Mouse (Mus musculus): ENCODE measurements at regions not wholly inside any gene's neighbourhood (a gene's known extent, or its start where the extent isn't known, plus 50 kb on each side); places are given as distances from the start of the nearest gene placed in this dataset.

DNA sequence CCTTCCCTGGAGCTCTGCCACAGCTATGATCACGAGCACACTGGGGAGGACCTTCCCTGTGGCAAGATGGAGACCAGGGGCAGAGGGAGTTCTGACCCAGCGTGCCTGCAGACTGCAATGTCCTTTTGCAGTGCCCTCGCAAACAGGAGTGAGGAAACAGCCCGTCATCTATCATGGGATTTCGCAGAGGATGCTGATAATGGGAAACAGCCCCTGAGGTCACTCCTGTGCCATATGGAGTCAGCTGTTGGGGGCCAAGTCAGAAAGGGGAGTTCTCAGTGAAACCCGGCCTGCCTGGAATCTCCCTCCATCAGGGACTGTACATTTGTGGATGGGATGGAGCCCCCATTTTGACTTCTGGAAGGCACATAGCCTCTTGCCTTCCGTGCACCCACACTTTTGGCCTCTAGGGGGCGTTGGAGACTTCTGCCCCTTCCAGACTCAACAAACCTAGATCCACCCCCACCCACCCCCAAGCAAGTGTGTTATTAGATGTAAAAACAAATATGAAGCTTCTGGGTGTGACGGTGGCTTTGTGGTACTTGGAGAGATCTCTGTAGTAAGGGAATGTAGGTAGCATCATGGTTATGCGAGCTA is 98.1 kb downstream of the Kdr start:
- WGBS: 71% methylated on average over 10 of the region's 10 CpGs
- ATAC-seq (ENCODE audit: low FRiP score): no peak
- Histone ChIP-seq H3K27me3 (replicated peaks) (no peaks in the 10 kb centered on the region), H3K4me2 (no peak overlapping the region), H3K9ac (replicated peaks) (no peak overlapping the region), H3K4me3 (replicated peaks) (no peak overlapping the region), H3K4me1 (no peaks in the 10 kb centered on the region), H3K27ac (replicated peaks) (no peak overlapping the region), H3K36me3 (no peaks in the 10 kb centered on the region), H3K9me3 (replicated peaks) (no peaks in the 10 kb centered on the region; the same call in 1 of the 2 replicates)

DNA sequence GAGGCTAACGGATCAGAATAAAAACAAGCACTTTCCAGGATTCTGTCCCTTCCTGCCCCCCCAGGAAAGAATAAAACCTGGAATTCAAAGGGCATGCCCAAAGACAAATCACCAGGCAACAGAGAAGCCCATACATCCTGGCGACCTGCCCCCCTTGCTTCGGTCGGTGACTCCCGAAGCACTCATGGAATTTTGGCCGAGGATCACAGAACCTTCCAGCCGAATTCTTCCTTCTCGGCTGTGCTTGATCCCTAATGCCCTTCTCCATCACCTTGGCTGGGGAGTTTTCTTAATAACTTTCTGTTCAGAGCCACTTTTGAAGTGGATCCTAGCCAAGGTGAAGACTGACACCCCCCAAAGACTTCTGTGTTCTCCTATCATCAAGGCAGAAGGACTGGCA is 99.9 kb downstream of the Kdr start:
- H3K36me3 ChIP-seq: no peaks in the 10 kb centered on the region
- WGBS: 84% methylated on average over 8 of the region's 8 CpGs
- no peak overlapping the region for H3K4me3 ChIP-seq (replicated peaks)
- H3K4me2 ChIP-seq: no peak overlapping the region
- no peaks in the 10 kb centered on the region for H3K4me1 ChIP-seq
- H3K9ac ChIP-seq (replicated peaks): no peak overlapping the region
- H3K27ac ChIP-seq (replicated peaks): no peak overlapping the region
- no peaks in the 10 kb centered on the region; the same call in 1 of the 2 replicates for H3K9me3 ChIP-seq (replicated peaks)
- no peaks in the 10 kb centered on the region for H3K27me3 ChIP-seq (replicated peaks)
- ATAC-seq (ENCODE audit: low FRiP score): no peak

DNA sequence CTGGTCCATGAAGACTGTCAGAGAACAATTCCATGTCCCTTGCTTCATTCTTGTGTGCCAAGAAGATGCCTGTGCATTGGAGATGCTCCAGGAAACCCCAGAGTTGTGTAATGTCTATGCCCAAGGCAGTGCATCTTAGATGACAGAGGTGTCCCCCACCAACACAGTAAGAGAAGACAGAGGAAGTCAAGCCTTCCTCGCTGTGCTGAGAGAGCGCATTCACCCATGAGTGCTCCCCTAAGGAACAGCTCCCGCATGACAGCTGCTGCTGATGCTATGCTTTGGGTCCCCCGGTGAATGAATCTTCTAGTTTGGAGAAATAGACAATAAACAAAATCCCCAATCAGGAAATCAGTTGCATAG is 100.7 kb downstream of the Kdr start:
- H3K27ac ChIP-seq (replicated peaks): no peak overlapping the region
- H3K9me3 ChIP-seq (replicated peaks): no peaks in the 10 kb centered on the region; the same call in 1 of the 2 replicates
- WGBS: 87% methylated on average over 4 of the region's 4 CpGs
- no peaks in the 10 kb centered on the region for H3K27me3 ChIP-seq (replicated peaks)
- H3K4me2 ChIP-seq: no peak overlapping the region
- no peaks in the 10 kb centered on the region for H3K4me1 ChIP-seq
- no peak for ATAC-seq (ENCODE audit: low FRiP score)
- H3K36me3 ChIP-seq: no peaks in the 10 kb centered on the region
- no peak overlapping the region for H3K9ac ChIP-seq (replicated peaks)
- H3K4me3 ChIP-seq (replicated peaks): no peak overlapping the region

GRCm38 (mm10) chr5:75876871-75877608 is 101.2 kb downstream of the Kdr start:
- no peaks in the 10 kb centered on the region for H3K27me3 ChIP-seq (replicated peaks)
- no peak overlapping the region for H3K4me2 ChIP-seq
- no peaks in the 10 kb centered on the region for H3K4me1 ChIP-seq
- no peak overlapping the region for H3K4me3 ChIP-seq (replicated peaks)
- H3K27ac ChIP-seq (replicated peaks): no peak overlapping the region
- ATAC-seq (ENCODE audit: low FRiP score): no peak
- 77% methylated on average over 9 of the region's 9 CpGs for WGBS
- no peaks in the 10 kb centered on the region for H3K36me3 ChIP-seq
- no peaks in the 10 kb centered on the region; the same call in 1 of the 2 replicates for H3K9me3 ChIP-seq (replicated peaks)
- H3K9ac ChIP-seq (replicated peaks): no peak overlapping the region

- Histone ChIP-seq H3K4me1 (no peaks in the 10 kb centered on the region), H3K27ac (replicated peaks) (no peak overlapping the region), H3K36me3 (no peaks in the 10 kb centered on the region), H3K9ac (replicated peaks) (no peak overlapping the region), H3K4me2 (no peak overlapping the region), H3K4me3 (replicated peaks) (no peak overlapping the region), H3K27me3 (replicated peaks) (no peaks in the 10 kb centered on the region), H3K9me3 (replicated peaks) (no peaks in the 10 kb centered on the region)
- ATAC-seq (ENCODE audit: low FRiP score): no peak
- 26% methylated on average over 8 of the region's 8 CpGs for WGBS
Observed at GRCm38 (mm10) chr5:75871120-75871519, 107.1 kb downstream of the Kdr start.

DNA sequence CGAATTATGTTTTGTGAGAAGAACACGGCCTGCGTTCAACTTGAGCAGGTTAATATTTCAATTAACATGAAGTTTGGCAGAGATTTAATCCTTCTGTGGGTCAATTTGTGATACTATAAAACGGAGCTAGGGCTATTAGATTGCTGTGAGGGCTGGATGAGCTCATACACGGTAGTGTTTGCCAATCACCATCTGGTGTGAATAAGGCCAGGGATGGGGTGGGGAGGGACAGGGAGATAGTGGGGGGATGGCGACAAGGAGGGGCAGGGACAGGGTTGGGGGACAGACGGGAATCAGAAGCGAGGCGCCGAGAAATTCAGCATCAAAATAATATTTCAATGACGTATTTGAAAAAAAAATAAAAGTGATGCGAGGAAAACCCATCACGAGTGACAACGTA is 107.6 kb downstream of the Kdr start:
- Histone ChIP-seq H3K36me3 (no peaks in the 10 kb centered on the region), H3K4me1 (no peaks in the 10 kb centered on the region), H3K9ac (replicated peaks) (no peak overlapping the region), H3K27ac (replicated peaks) (no peak overlapping the region), H3K4me2 (no peak overlapping the region), H3K9me3 (replicated peaks) (no peaks in the 10 kb centered on the region), H3K4me3 (replicated peaks) (no peak overlapping the region), H3K27me3 (replicated peaks) (no peaks in the 10 kb centered on the region)
- no peak for ATAC-seq (ENCODE audit: low FRiP score)
- WGBS: 86% methylated on average over 14 of the region's 14 CpGs

- Histone ChIP-seq H3K4me3 (replicated peaks) (no peak overlapping the region), H3K9me3 (replicated peaks) (no peaks in the 10 kb centered on the region), H3K4me1 (no peaks in the 10 kb centered on the region), H3K27me3 (replicated peaks) (no peaks in the 10 kb centered on the region), H3K4me2 (no peak overlapping the region), H3K27ac (replicated peaks) (no peak overlapping the region), H3K9ac (replicated peaks) (no peak overlapping the region), H3K36me3 (no peaks in the 10 kb centered on the region)
- WGBS: 22% methylated on average over 4 of the region's 4 CpGs
- no peak for ATAC-seq (ENCODE audit: low FRiP score)
Observed at GRCm38 (mm10) chr5:75869535-75869934, 108.7 kb downstream of the Kdr start.

GRCm38 (mm10) chr5:75865096-75865495 is 113.2 kb downstream of the Kdr start:
- Histone ChIP-seq H3K27ac (replicated peaks) (no peak overlapping the region), H3K4me2 (no peak overlapping the region), H3K36me3 (no peaks in the 10 kb centered on the region), H3K4me3 (replicated peaks) (no peak overlapping the region), H3K4me1 (no peaks in the 10 kb centered on the region; the same call in 1 of the 2 replicates), H3K27me3 (replicated peaks) (no peaks in the 10 kb centered on the region), H3K9me3 (replicated peaks) (no peaks in the 10 kb centered on the region), H3K9ac (replicated peaks) (no peak overlapping the region)
- WGBS: 99% methylated on average over 6 of the region's 6 CpGs
- no peak for ATAC-seq (ENCODE audit: low FRiP score)

- WGBS: 70% methylated on average over 6 of the region's 6 CpGs
- no peak for ATAC-seq (ENCODE audit: low FRiP score)
Observed at GRCm38 (mm10) chr5:75863358-75863757, 114.9 kb downstream of the Kdr start.

DNA sequence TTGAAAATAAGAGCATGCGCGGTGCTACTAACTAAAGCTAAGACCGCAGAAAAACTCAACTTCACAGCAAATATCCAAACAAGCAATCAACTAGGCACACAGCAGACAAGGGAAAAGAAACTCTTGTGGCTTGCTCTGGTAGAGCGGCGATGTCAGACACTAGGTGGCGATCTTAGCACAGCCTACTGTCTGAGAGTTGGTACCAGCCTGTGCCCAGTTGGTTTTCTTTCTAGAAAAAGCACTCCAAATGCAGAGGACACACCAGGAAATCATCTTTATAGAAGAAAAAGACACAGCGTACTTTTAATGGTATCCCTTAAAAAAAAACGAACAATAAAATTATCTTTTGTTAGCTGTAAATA is 115.6 kb downstream of the Kdr start:
- Histone ChIP-seq H3K27ac (replicated peaks) (no peak overlapping the region), H3K4me3 (replicated peaks) (no peak overlapping the region), H3K4me2 (no peak overlapping the region), H3K4me1 (no peaks in the 10 kb centered on the region; the same call in 1 of the 2 replicates), H3K27me3 (replicated peaks) (no peaks in the 10 kb centered on the region), H3K9ac (replicated peaks) (no peak overlapping the region), H3K9me3 (replicated peaks) (no peaks in the 10 kb centered on the region), H3K36me3 (no peaks in the 10 kb centered on the region)
- peak; percentile 63; the same call in 1 of the 2 replicates for ATAC-seq (ENCODE audit: low FRiP score)
- WGBS: 21% methylated on average over 8 of the region's 8 CpGs

More at GRCm38 (mm10) chr5:75863358-75863757, 114.9 kb downstream of the Kdr start:
- Histone ChIP-seq H3K27ac (replicated peaks) (no peak overlapping the region), H3K9ac (replicated peaks) (no peak overlapping the region), H3K4me1 (no peaks in the 10 kb centered on the region; the same call in 1 of the 2 replicates), H3K4me3 (replicated peaks) (no peak overlapping the region), H3K9me3 (replicated peaks) (no peaks in the 10 kb centered on the region), H3K4me2 (no peak overlapping the region), H3K27me3 (replicated peaks) (no peaks in the 10 kb centered on the region), H3K36me3 (no peaks in the 10 kb centered on the region)

DNA sequence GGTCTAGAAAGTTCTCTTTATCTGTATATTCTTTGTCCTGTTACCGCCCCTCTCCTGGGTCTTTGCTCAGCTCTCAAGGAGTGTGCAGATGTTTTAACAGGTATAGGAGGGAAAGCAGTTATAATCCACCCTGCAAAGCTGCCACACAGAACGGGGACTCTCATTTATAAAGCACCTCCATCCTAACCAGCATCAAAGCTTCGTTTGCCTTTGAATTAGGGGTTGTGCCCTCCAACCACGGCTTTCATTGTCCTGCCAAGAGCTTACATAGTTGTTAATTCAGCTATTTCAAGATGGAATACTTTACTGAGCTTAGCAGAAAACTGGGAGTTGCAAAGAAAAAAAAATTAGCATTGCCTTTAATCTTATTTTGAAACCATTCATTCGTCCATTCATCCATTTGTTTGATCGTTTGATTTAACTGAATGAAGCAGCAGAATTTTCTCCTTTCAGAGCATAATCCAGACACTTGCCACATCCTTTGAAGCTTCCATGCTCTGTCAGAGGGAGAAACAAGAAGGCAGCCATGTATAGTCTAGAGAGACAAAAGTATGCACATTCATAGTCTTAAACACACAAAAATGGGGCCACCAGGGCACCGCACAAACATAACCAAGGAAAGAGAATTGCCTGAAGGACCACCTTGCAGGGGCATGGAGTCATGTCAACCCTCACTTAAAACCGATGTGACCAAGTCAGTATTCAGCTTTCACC is 116.2 kb downstream of the Kdr start:
- ATAC-seq (ENCODE audit: low FRiP score): no peak
- Histone ChIP-seq H3K9me3 (replicated peaks) (no peaks in the 10 kb centered on the region), H3K27me3 (replicated peaks) (no peaks in the 10 kb centered on the region), H3K4me1 (no peaks in the 10 kb centered on the region; the same call in 1 of the 2 replicates), H3K4me2 (no peak overlapping the region), H3K27ac (replicated peaks) (no peak overlapping the region), H3K4me3 (replicated peaks) (no peak overlapping the region), H3K9ac (replicated peaks) (no peak overlapping the region), H3K36me3 (no peaks in the 10 kb centered on the region)
- WGBS: 32% methylated on average over 8 of the region's 8 CpGs

GRCm38 (mm10) chr5:75859316-75859836 is 118.9 kb downstream of the Kdr start:
- no peak for ATAC-seq (ENCODE audit: low FRiP score)

More at GRCm38 (mm10) chr5:75859316-75859836, 118.9 kb downstream of the Kdr start:
- Histone ChIP-seq H3K36me3 (no peaks in the 10 kb centered on the region), H3K9ac (replicated peaks) (no peak overlapping the region), H3K9me3 (replicated peaks) (no peaks in the 10 kb centered on the region), H3K4me1 (no peaks in the 10 kb centered on the region; the same call in 1 of the 2 replicates), H3K27ac (replicated peaks) (no peak overlapping the region), H3K27me3 (replicated peaks) (no peaks in the 10 kb centered on the region), H3K4me3 (replicated peaks) (no peak overlapping the region), H3K4me2 (no peak overlapping the region)
- 89% methylated on average over 8 of the region's 8 CpGs for WGBS
